Mouse (Mus musculus) forelimb bud, embryonic 11.5 days (tissue): ENCODE results near the gene Tmem104.

Source experiments
- DNase-seq: peaks from one replicate; pipeline ENCODE4 v3.0.0-alpha.2; 2012; ENCODE audit warnings: low read depth, low spot score

The Tmem104 gene

DNA sequence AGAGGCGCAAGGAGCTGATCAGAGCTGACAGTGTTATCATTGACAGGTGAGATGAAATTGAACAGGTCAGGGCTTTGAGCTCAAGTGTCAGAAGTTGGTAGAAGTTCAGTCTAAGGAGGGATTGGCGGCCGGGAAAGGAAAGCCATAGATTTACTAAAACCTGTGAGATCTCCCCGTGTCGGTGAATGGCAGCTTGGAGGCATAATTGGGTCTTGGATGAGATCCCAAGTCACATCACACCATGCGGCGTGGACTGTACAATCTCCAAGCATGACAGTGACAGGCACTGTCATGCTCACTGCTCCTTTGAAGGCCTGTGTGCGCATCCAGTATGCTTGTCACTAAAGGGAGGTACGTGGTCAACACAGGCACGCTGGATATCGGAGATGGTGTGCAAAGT lies 75.7 kb downstream of the Tmem104 start:
- DNase-seq = no peak

GRCm38 (mm10) chr11:115264136-115264861 lies 77.0 kb downstream of the Tmem104 start:
- no peak for DNase-seq

GRCm38 (mm10) chr11:115264862-115265668 lies 77.8 kb downstream of the Tmem104 start:
- DNase-seq = no peak

- no peak for DNase-seq
Observed at GRCm38 (mm10) chr11:115265771-115266399, 78.6 kb downstream of the Tmem104 start.

- no peak for DNase-seq
Observed at GRCm38 (mm10) chr11:115266400-115266778, 79.1 kb downstream of the Tmem104 start.

DNA sequence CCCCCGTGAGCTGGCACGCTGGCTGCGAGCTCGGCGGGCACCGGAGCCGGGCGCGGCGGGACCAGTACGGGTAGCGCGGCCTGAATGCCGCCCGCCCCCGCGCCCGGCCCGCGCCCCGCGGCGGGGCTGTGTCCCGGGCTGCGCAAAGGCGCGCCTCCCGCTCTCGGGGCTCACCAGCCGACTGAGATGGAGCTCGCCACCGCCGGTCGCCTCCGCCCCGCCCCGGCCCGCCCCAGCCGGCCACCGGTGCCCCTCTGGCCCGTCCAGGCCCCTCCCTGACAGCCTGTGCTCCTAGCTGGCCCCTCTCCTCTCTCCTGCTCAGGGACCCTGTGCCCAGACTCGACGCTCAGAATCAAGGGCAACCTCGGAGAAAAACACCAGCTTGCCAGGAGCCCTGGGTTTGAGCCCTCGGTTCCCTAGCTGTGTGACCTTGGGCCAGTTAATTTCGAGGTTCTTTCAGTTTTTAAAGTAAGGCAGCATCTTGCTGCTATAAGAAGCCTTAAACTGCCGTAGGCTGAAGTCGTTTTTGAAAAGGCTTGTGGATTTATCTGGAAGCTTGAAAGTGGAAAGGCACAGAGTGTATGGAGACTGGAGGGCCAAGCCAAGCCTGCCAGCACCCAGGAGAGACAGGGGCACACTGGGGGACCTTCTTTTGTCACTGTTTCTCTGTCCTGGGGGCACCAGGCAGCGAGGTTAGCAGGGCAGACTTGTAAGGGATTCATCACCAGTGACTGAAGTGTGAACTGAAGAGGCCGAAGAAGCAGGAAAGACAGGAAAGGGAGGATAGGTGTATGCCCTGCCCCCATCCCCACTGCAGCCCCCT lies 80.0 kb downstream of the Tmem104 start, which contains the start of gene Grin2c:
Gene Grin2c (minus strand): TSS at position 183 of the 823 bp plus-strand sequence.
- DNase-seq = no peak

DNA sequence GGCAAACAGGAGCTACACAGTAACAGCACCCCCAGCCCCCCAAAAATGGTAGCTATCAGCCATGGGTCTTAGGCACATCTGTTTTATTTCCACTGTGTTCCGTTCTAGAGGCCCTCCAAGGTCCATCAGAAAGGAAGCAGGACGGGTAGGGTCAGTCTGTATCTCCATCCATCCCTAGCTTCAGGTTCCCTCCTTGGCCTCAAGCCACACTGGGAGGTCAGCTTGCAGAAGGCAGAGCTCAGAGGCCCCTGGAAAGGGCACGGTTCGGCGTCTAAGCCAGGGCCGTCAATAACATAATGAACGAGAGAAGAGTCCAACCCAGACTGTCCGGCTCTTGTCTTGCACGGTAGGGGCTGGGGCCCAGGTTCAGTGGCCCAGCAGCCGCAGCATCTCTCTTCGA lies 80.7 kb downstream of the Tmem104 start:
- DNase-seq = no peak

DNA sequence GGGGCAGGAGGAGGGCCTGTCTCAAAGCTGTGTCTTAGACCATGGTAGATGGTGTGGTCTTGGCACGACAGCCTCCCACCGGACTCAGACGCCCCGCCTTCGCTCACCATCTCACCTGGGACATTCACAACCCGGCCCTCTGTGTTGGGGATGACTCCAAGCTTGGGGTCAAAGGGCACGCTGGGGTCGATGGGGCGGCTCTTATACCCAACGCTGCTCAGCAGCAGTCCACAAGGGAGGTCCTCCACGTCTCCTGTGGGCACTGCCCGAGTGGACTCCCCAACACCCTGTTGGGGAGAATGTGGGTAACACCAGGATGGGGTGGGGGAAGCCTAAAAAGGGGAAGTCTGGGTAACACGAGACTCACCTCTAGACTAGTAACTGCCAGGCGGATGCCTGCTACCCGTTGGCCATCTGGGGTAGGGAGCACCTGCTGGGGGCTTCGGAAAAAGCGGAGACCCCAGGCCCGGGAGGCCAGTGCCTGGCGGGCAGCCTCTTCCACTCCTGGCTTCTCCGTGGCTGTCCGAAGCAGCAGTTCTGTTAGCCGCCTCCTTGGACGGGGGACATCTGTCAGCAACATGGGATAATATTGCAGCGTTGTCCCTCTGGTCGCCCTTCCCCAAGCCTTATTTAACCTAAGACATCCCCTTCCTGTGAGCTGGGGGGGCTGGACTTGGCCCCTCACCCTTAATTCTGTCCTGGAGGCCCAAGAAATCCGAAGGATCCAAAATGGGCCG lies 82.2 kb downstream of the Tmem104 start:
- no peak for DNase-seq

DNA sequence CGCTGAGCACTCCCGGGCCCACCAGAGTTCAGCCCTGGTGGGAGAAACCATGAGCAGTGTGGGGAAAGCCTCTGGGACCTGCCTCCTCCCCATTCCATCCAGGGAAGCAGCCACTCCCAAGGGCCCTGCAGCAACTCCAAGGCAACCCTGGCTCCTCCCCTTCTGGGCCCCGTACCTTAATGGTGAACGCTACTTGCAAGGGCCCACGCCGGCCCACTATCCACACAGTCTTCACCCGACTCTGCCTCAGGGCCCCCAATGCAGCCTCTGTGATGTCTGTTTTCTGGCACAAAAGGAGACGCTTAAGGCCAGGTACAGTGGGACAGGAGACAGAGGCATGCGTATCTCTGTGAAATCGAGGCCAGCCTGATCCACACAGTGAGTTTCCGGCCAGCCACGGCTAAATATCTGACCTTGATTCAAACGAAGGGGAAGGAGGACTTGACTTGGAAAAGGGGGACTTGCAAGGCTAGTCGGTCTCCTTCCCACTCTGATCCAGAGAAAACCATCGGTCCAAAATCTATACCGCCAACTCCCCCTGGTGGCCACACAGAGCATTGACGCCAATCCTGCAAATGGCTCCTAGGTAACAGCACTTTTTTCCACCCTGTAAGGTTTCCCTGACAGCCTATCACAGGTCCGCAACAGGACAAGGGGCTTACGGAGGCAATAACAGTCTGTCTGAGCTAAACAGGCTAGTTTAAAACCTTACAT lies 83.0 kb downstream of the Tmem104 start:
- peak; percentile 84 for DNase-seq

GRCm38 (mm10) chr11:115271052-115271451 lies 83.8 kb downstream of the Tmem104 start:
- no peak for DNase-seq

- DNase-seq = no peak
Observed at GRCm38 (mm10) chr11:115271481-115271880, 84.2 kb downstream of the Tmem104 start.

DNA sequence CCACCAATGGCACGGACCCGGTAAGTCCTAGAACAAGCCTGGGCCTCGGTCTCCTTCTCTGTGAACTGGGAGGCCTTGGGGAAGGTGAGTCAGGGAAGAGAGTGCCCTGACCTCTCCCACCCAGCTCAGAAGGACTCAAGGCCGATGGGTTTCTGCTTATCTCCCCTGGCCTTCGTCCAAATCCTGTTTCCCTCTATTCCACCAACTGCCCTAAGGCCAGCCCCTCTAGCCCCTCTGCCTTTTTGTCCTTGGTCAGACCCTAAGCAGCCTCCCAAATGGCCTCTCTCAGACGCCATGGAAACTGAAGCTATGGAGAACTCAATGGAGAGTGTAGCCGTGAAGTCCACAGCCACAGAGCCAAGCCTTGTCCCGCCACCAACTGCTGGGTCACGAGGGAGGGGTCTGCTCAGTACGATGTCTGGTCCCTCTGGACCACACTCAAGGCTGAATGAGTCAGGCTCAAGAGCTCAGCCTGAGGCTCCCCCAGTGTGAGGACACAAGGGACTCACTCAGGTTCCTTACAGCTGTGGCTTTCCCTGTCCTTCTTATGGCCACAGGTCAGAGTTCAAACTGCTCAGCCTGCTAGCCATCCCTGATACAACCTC lies 85.7 kb downstream of the Tmem104 start:
- no peak for DNase-seq

GRCm38 (mm10) chr11:115273735-115274134 lies 86.4 kb downstream of the Tmem104 start:
- DNase-seq = no peak

- no peak for DNase-seq
Observed at GRCm38 (mm10) chr11:115274178-115274577, 86.9 kb downstream of the Tmem104 start.

GRCm38 (mm10) chr11:115274771-115275170 lies 87.5 kb downstream of the Tmem104 start:
- DNase-seq = no peak

DNA sequence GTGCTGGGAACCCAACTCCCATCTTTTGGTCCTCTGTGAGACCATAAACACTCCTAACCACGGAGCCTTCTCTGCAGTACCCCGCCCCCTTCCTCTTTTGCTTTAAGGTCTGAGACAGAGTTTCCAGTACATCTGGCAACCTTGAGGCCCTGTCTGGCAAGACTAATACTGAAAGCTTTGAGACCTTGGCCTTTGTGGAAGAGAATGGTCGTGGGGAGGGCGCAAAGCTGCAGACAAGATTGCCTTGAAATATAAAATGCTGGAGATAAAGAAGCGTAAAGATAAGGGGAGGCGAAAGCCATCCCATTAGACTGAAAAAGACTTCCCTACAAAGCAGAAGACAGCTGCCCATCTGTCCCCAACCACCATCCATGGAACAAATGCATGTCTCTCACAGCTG lies 88.2 kb downstream of the Tmem104 start:
- no peak for DNase-seq

- no peak for DNase-seq
Observed at GRCm38 (mm10) chr11:115275954-115276353, 88.7 kb downstream of the Tmem104 start.

GRCm38 (mm10) chr11:115276780-115277603 lies 89.7 kb downstream of the Tmem104 start, which contains the start of gene Fdxr:
Gene Fdxr (minus strand): TSS chr11:115277050.
- DNase-seq = peak; percentile 99

DNA sequence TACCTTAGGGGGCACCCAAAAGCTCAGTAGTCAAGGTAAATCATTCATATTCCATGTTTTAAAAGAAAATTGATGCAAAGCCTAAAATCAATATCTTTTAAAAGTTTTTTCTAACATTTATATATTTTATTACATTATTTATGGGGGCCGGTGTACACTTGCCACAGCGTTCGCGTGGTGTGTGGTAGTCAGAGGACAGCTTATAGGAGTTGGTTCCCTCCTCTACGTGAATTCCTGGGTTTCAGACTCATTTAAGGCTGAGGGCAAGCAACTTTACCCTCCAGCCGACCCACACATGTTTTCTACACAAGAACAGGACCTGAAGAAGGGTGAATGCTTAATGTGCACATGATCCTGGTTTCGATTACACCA lies 90.3 kb downstream of the Tmem104 start:
- DNase-seq = no peak
